Mouse (Mus musculus) monocyte, adult 59 days (primary cell): ENCODE measurements around the gene Cenpo. TPM values are rescaled to one million over a fixed set of nuclear protein-coding genes. Genes with fewer than 3 reads are reported as not detected.

Experiments used
- total RNA-seq, 2 experiments: library from RNA; stranded (reverse); gene quantifications; one replicate each; pipeline ENCODE4 v1.2.4; 2023

The Cenpo gene
- total RNA-seq = 10 to 100 TPM; 12.9 to 13.8 TPM

DNA sequence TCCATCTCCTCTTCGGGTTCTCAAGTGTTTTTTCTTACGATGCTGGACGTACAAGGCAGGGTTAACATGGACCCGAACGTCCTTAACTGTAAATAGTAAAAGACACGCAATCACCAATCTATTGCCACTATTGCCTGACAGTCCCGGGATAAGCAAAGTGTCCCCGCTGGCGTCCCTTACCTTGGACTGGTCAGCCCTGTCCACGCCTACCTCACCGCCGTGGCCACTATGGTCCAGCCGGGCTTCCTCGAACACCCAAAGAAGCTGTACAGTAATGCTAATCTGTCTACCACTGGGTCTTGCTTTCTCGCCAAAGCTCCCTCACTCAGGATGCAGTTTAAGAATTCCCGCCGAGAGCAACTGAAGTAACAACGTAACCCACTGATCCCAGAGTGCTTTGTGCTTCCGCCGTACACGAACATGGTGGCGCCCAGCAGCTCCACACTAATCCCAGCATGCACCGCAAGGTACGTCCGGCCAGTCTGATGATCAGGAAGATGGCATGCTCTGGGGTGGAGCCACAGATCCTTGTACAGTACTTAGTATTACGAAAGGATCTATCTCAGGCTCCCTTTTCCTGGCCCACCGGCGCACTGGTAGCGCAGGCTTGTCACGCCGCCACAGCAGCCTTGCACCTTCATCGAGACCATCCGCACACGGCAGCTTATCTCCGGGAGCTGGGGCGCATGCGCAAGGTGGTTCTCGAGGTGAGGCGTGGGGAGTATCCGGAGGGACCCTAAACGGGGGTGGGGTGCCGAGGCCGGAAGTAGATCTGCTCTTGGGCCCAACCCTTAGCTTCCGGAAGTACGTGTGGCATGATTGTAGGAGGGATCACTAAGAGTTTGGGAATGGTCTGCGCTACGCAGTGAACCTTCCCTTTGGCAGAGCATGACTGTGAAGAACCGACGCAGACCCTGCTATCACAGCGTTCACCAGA, at the start of gene Cenpo, which contains the start of gene Ptrhd1:
Gene Cenpo (minus strand): TSS at position 723 of the 937 bp plus-strand sequence.
Gene Ptrhd1 (plus strand): TSS at position 456 of the 937 bp plus-strand sequence.

Other genes starting within 250 kb of the Cenpo start
- under 1 TPM; 0.15 to 0.42 TPM for gene Efr3b, start 195.4 kb downstream of the Cenpo start, total RNA-seq
- gene Dnajc27, start 151.7 kb downstream of the Cenpo start, total RNA-seq = 1 to 10 TPM; 7.4 to 7.5 TPM
- 10 to 100 TPM; 20.6 to 21.1 TPM for gene Adcy3, start 101.2 kb downstream of the Cenpo start, total RNA-seq
- 1 to 10 TPM; 6.0 to 6.9 TPM for gene Ptrhd1, start 267 bp downstream of the Cenpo start, total RNA-seq
- gene Ncoa1, start 242.9 kb upstream of the Cenpo start, total RNA-seq = 10 to 100 TPM; 60.5 to 62.7 TPM